Mouse (Mus musculus): ENCODE measurements around the gene Gpatch4. TPM values are rescaled to one million over a fixed set of nuclear protein-coding genes. Genes with fewer than 3 reads are reported as not detected.

The Gpatch4 gene
- polyA plus RNA-seq, 1 experiment from 2014 or later, result 34.2 TPM

- H3K4me2 ChIP-seq (ENCODE audit: low read depth), result peak overlapping the region; percentile 62
- no peak overlapping the region for H3K27ac ChIP-seq (ENCODE audit: low read depth, low read length)
- ATAC-seq (ENCODE audit: insufficient read depth, low FRiP score, low TSS enrichment), result no peak
- 35% methylated on average over 4 of the region's 4 CpGs for WGBS
- no peaks in the 10 kb centered on the region for H3K27me3 ChIP-seq (ENCODE audit: control insufficient read depth, insufficient read depth, low read length)
- no peak for DNase-seq (ENCODE audit: low spot score)
- H3K9ac ChIP-seq (ENCODE audit: low read length), result peak overlapping the region; percentile 44
- peaks cover 2% of the 10 kb centered on the region for H3K36me3 ChIP-seq (ENCODE audit: control insufficient read depth, insufficient read depth, low read length)
- H3K4me3 ChIP-seq (ENCODE audit: low read depth, low read length), result peak overlapping the region; percentile 50
- H3K9me3 ChIP-seq (ENCODE audit: control insufficient read depth, low read length), result no peaks in the 10 kb centered on the region
- H3K4me1 ChIP-seq (ENCODE audit: control insufficient read depth, insufficient read depth, low read length), result 0 out of 2 replicates have a peak, but pooled peaks cover 3% of the 10 kb centered on the region
Measured at GRCm38 (mm10) chr3:88082663-88083062, 39.8 kb downstream of the Gpatch4 start.

- WGBS, result 98% methylated on average over 2 of the region's 2 CpGs
Measured at GRCm38 (mm10) chr3:88084001-88084400, 41.1 kb downstream of the Gpatch4 start.

GRCm38 (mm10) chr3:88085459-88085858 is 42.6 kb downstream of the Gpatch4 start:
- Histone ChIP-seq H3K4me2 (ENCODE audit: low read depth) (no peak overlapping the region), H3K9ac (ENCODE audit: low read length) (no peak overlapping the region), H3K4me1 (ENCODE audit: control insufficient read depth, insufficient read depth, low read length) (0 out of 2 replicates have a peak, but pooled peaks cover 3% of the 10 kb centered on the region), H3K27me3 (ENCODE audit: control insufficient read depth, insufficient read depth, low read length) (no peaks in the 10 kb centered on the region), H3K27ac (ENCODE audit: low read depth, low read length) (no peak overlapping the region), H3K4me3 (ENCODE audit: low read depth, low read length) (no peak overlapping the region), H3K9me3 (ENCODE audit: control insufficient read depth, low read length) (no peaks in the 10 kb centered on the region), H3K36me3 (ENCODE audit: control insufficient read depth, insufficient read depth, low read length) (peaks cover 5% of the 10 kb centered on the region)
- ATAC-seq (ENCODE audit: insufficient read depth, low FRiP score, low TSS enrichment) (no peak), DNase-seq (ENCODE audit: low spot score) (no peak)
- 97% methylated on average over 7 of the region's 9 CpGs for WGBS

More at GRCm38 (mm10) chr3:88084001-88084400, 41.1 kb downstream of the Gpatch4 start:
- H3K4me3 ChIP-seq (ENCODE audit: low read depth, low read length), result no peak overlapping the region
- ATAC-seq (ENCODE audit: insufficient read depth, low FRiP score, low TSS enrichment) (no peak), DNase-seq (ENCODE audit: low spot score) (no peak)
- H3K9ac ChIP-seq (ENCODE audit: low read length), result no peak overlapping the region
- peaks cover 2% of the 10 kb centered on the region for H3K36me3 ChIP-seq (ENCODE audit: control insufficient read depth, insufficient read depth, low read length)
- no peaks in the 10 kb centered on the region for H3K27me3 ChIP-seq (ENCODE audit: control insufficient read depth, insufficient read depth, low read length)
- no peak overlapping the region for H3K4me2 ChIP-seq (ENCODE audit: low read depth)
- 0 out of 2 replicates have a peak, but pooled peaks cover 3% of the 10 kb centered on the region for H3K4me1 ChIP-seq (ENCODE audit: control insufficient read depth, insufficient read depth, low read length)
- H3K9me3 ChIP-seq (ENCODE audit: control insufficient read depth, low read length), result no peaks in the 10 kb centered on the region
- H3K27ac ChIP-seq (ENCODE audit: low read depth, low read length), result no peak overlapping the region

GRCm38 (mm10) chr3:88087688-88088087 is 44.8 kb downstream of the Gpatch4 start:
- ATAC-seq (ENCODE audit: insufficient read depth, low FRiP score, low TSS enrichment) (no peak), DNase-seq (ENCODE audit: low spot score) (peak; percentile 33)
- Histone ChIP-seq H3K4me2 (ENCODE audit: low read depth) (no peak overlapping the region), H3K9ac (ENCODE audit: low read length) (no peak overlapping the region), H3K9me3 (ENCODE audit: control insufficient read depth, low read length) (no peaks in the 10 kb centered on the region), H3K4me1 (ENCODE audit: control insufficient read depth, insufficient read depth, low read length) (no peaks in the 10 kb centered on the region), H3K36me3 (ENCODE audit: control insufficient read depth, insufficient read depth, low read length) (peaks cover 7% of the 10 kb centered on the region), H3K4me3 (ENCODE audit: low read depth, low read length) (no peak overlapping the region), H3K27me3 (ENCODE audit: control insufficient read depth, insufficient read depth, low read length) (no peaks in the 10 kb centered on the region), H3K27ac (ENCODE audit: low read depth, low read length) (no peak overlapping the region)
- 86% methylated on average over 1 of the region's 1 CpGs for WGBS

GRCm38 (mm10) chr3:88090106-88090505 is 47.2 kb downstream of the Gpatch4 start:
- H3K4me1 ChIP-seq (ENCODE audit: control insufficient read depth, insufficient read depth, low read length), result no peaks in the 10 kb centered on the region
- no peak for ATAC-seq (ENCODE audit: insufficient read depth, low FRiP score, low TSS enrichment)
- no peak overlapping the region for H3K27ac ChIP-seq (ENCODE audit: low read depth, low read length)
- H3K36me3 ChIP-seq (ENCODE audit: control insufficient read depth, insufficient read depth, low read length), result peaks cover 9% of the 10 kb centered on the region
- H3K9ac ChIP-seq (ENCODE audit: low read length), result no peak overlapping the region
- no peak overlapping the region for H3K4me3 ChIP-seq (ENCODE audit: low read depth, low read length)
- no peak for DNase-seq (ENCODE audit: low spot score)
- H3K27me3 ChIP-seq (ENCODE audit: control insufficient read depth, insufficient read depth, low read length), result no peaks in the 10 kb centered on the region
- no peak overlapping the region for H3K4me2 ChIP-seq (ENCODE audit: low read depth)
- H3K9me3 ChIP-seq (ENCODE audit: control insufficient read depth, low read length), result no peaks in the 10 kb centered on the region
- 89% methylated on average over 7 of the region's 7 CpGs for WGBS

GRCm38 (mm10) chr3:88090616-88091015 is 47.7 kb downstream of the Gpatch4 start:
- ATAC-seq (ENCODE audit: insufficient read depth, low FRiP score, low TSS enrichment), result no peak
- DNase-seq (ENCODE audit: low spot score), result no peak
- Histone ChIP-seq H3K36me3 (ENCODE audit: control insufficient read depth, insufficient read depth, low read length) (peaks cover 9% of the 10 kb centered on the region), H3K4me1 (ENCODE audit: control insufficient read depth, insufficient read depth, low read length) (no peaks in the 10 kb centered on the region), H3K4me3 (ENCODE audit: low read depth, low read length) (no peak overlapping the region), H3K27me3 (ENCODE audit: control insufficient read depth, insufficient read depth, low read length) (no peaks in the 10 kb centered on the region), H3K4me2 (ENCODE audit: low read depth) (no peak overlapping the region), H3K27ac (ENCODE audit: low read depth, low read length) (no peak overlapping the region), H3K9ac (ENCODE audit: low read length) (no peak overlapping the region), H3K9me3 (ENCODE audit: control insufficient read depth, low read length) (no peaks in the 10 kb centered on the region)
- WGBS, result 94% methylated on average over 6 of the region's 6 CpGs

GRCm38 (mm10) chr3:88094126-88094525 is 51.2 kb downstream of the Gpatch4 start:
- WGBS, result 90% methylated on average over 5 of the region's 5 CpGs

GRCm38 (mm10) chr3:88097666-88098065 is 54.8 kb downstream of the Gpatch4 start:
- Histone ChIP-seq H3K36me3 (ENCODE audit: control insufficient read depth, insufficient read depth, low read length) (peaks cover 13% of the 10 kb centered on the region), H3K4me2 (ENCODE audit: low read depth) (no peak overlapping the region), H3K9ac (ENCODE audit: low read length) (no peak overlapping the region), H3K4me1 (ENCODE audit: control insufficient read depth, insufficient read depth, low read length) (no peaks in the 10 kb centered on the region), H3K27me3 (ENCODE audit: control insufficient read depth, insufficient read depth, low read length) (no peaks in the 10 kb centered on the region), H3K9me3 (ENCODE audit: control insufficient read depth, low read length) (no peaks in the 10 kb centered on the region), H3K4me3 (ENCODE audit: low read depth, low read length) (no peak overlapping the region), H3K27ac (ENCODE audit: low read depth, low read length) (no peak overlapping the region)
- no peak for DNase-seq (ENCODE audit: low spot score)
- no peak for ATAC-seq (ENCODE audit: insufficient read depth, low FRiP score, low TSS enrichment)
- 87% methylated on average over 6 of the region's 6 CpGs for WGBS

More at GRCm38 (mm10) chr3:88094126-88094525, 51.2 kb downstream of the Gpatch4 start:
- no peaks in the 10 kb centered on the region for H3K27me3 ChIP-seq (ENCODE audit: control insufficient read depth, insufficient read depth, low read length)
- H3K36me3 ChIP-seq (ENCODE audit: control insufficient read depth, insufficient read depth, low read length), result peaks cover 8% of the 10 kb centered on the region
- no peak overlapping the region for H3K4me3 ChIP-seq (ENCODE audit: low read depth, low read length)
- no peak overlapping the region for H3K4me2 ChIP-seq (ENCODE audit: low read depth)
- ATAC-seq (ENCODE audit: insufficient read depth, low FRiP score, low TSS enrichment) (no peak), DNase-seq (ENCODE audit: low spot score) (no peak)
- no peak overlapping the region for H3K27ac ChIP-seq (ENCODE audit: low read depth, low read length)
- H3K9me3 ChIP-seq (ENCODE audit: control insufficient read depth, low read length), result no peaks in the 10 kb centered on the region
- no peak overlapping the region for H3K9ac ChIP-seq (ENCODE audit: low read length)
- H3K4me1 ChIP-seq (ENCODE audit: control insufficient read depth, insufficient read depth, low read length), result no peaks in the 10 kb centered on the region

GRCm38 (mm10) chr3:88100251-88100650 is 57.3 kb downstream of the Gpatch4 start:
- ATAC-seq (ENCODE audit: insufficient read depth, low FRiP score, low TSS enrichment) (no peak), DNase-seq (ENCODE audit: low spot score) (no peak)
- H3K9ac ChIP-seq (ENCODE audit: low read length), result no peak overlapping the region
- 92% methylated on average over 3 of the region's 3 CpGs for WGBS
- peaks cover 15% of the 10 kb centered on the region for H3K36me3 ChIP-seq (ENCODE audit: control insufficient read depth, insufficient read depth, low read length)
- no peak overlapping the region for H3K27ac ChIP-seq (ENCODE audit: low read depth, low read length)
- H3K4me3 ChIP-seq (ENCODE audit: low read depth, low read length), result no peak overlapping the region
- H3K4me2 ChIP-seq (ENCODE audit: low read depth), result no peak overlapping the region
- H3K27me3 ChIP-seq (ENCODE audit: control insufficient read depth, insufficient read depth, low read length), result no peaks in the 10 kb centered on the region
- H3K9me3 ChIP-seq (ENCODE audit: control insufficient read depth, low read length), result no peaks in the 10 kb centered on the region
- no peaks in the 10 kb centered on the region for H3K4me1 ChIP-seq (ENCODE audit: control insufficient read depth, insufficient read depth, low read length)
